21 mouse cellular contexts compared by ENCODE assay signal in the genomic region with DNA sequence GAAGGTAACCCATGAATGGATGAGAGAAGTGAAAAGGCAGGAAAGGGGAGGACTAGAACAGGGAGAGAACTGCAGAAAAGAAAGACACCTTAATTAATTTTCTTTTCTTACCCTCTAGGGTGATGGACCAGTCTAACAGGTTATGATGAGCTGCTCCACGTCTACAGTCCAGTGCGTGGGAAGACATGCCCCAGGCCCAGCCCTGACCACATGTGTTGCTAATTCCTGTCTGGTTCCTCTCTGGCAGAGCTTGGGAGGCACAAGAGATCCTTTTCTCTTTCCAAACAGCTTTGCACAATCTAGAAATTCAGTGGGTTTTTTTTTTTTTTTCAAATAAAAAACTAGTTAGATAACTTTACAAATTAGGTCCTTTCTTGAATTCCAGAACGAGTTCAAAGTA. TPM values are rescaled to one million over a fixed set of nuclear protein-coding genes. Genes with fewer than 3 reads are reported as not detected.
DNase-seq lines count a peak whose midpoint lies in the region; ATAC-seq lines count a peak whose summit lies in the region.
"Had no signal": no experiment of that assay in that cellular context is flagged by ENCODE, and none has a peak within 500 bp of the region (broad histone marks: within the 10 kb centered on the region; RNA-seq: fewer than 3 reads in every experiment).

No protein-coding gene starts in this region.

- no peaks in the 10 kb centered on the region for H3K27me3 ChIP-seq in intestine, embryonic 14.5 days (replicated peaks; ENCODE audit: control insufficient read depth, insufficient read depth, low read length)
- no peaks in the 10 kb centered on the region for H3K27me3 ChIP-seq in intestine, embryonic 16.5 days (replicated peaks; ENCODE audit: control insufficient read depth, insufficient read depth, low read length)
- H3K27me3 ChIP-seq in embryonic facial prominence, embryonic 14.5 days (replicated peaks; ENCODE audit: control insufficient read depth, insufficient read depth, low read length), result no peaks in the 10 kb centered on the region
- H3K27me3 ChIP-seq: embryonic facial prominence, embryonic 13.5 days; forebrain, embryonic 12.5 days had no signal

- no peaks in the 10 kb centered on the region for H3K36me3 ChIP-seq in intestine, embryonic 14.5 days (ENCODE audit: control insufficient read depth, insufficient read depth, low read length)
- no peaks in the 10 kb centered on the region for H3K36me3 ChIP-seq in intestine, embryonic 16.5 days (ENCODE audit: control insufficient read depth, insufficient read depth, low read length)
- H3K36me3 ChIP-seq in embryonic facial prominence, embryonic 14.5 days (ENCODE audit: control insufficient read depth, insufficient read depth, low read length), result no peaks in the 10 kb centered on the region
- H3K36me3 ChIP-seq: embryonic facial prominence, embryonic 13.5 days; forebrain, embryonic 10.5 days; forebrain, embryonic 12.5 days had no signal

- no peak overlapping the region for H3K9ac ChIP-seq in intestine, embryonic 14.5 days (ENCODE audit: low read length)
- no peak overlapping the region for H3K9ac ChIP-seq in intestine, embryonic 16.5 days (ENCODE audit: low read depth, low read length)
- no peak overlapping the region for H3K9ac ChIP-seq in embryonic facial prominence, embryonic 14.5 days (ENCODE audit: low read depth, low read length)
- H3K9ac ChIP-seq: embryonic facial prominence, embryonic 13.5 days; forebrain, embryonic 12.5 days had no signal

- H3K27ac ChIP-seq in intestine, embryonic 14.5 days (ENCODE audit: low read depth), result no peak overlapping the region
- H3K27ac ChIP-seq in intestine, embryonic 16.5 days (ENCODE audit: low read length), result no peak overlapping the region
- H3K27ac ChIP-seq in embryonic facial prominence, embryonic 14.5 days (replicated peaks; ENCODE audit: low read depth, low read length), result no peak overlapping the region
- H3K27ac ChIP-seq: embryonic facial prominence, embryonic 13.5 days; forebrain, embryonic 10.5 days; forebrain, embryonic 12.5 days had no signal

- no peak overlapping the region for H3K4me2 ChIP-seq in intestine, embryonic 14.5 days (ENCODE audit: low read length)
- H3K4me2 ChIP-seq in intestine, embryonic 16.5 days (ENCODE audit: low read depth, low read length), result no peak overlapping the region
- H3K4me2 ChIP-seq in embryonic facial prominence, embryonic 14.5 days (ENCODE audit: low read depth, low read length), result no peak overlapping the region
- H3K4me2 ChIP-seq: embryonic facial prominence, embryonic 13.5 days; forebrain, embryonic 12.5 days had no signal

- DNase-seq in intestine, embryonic 14.5 days (ENCODE audit: low spot score), result peak; percentile 42
- peak; percentile 34 for DNase-seq in embryonic facial prominence, embryonic 14.5 days (ENCODE audit: low spot score)
- DNase-seq in fat pad, adult 2 months (ENCODE audit: extremely low read depth, low read depth, low spot score), result peak; percentile 84
- DNase-seq in kidney, adult 18-20 months, result no peak
- no peak for DNase-seq in kidney, postnatal 4 days
- DNase-seq: adrenal gland, adult 2 months; adrenal gland, postnatal 10 days; adrenal gland, postnatal 25 days; cerebellum, adult 11 months; cerebellum, adult 18-20 months; cerebellum, adult 8-10 months; cerebellum, adult 9-11 months; cerebellum, postnatal 14 days; cerebellum, postnatal 36 days; embryo, embryonic 11 days had no signal

- ATAC-seq in intestine, embryonic 14.5 days (replicated peaks; ENCODE audit: low FRiP score, low TSS enrichment, low read depth), result no peak
- ATAC-seq in intestine, embryonic 16.5 days, result no peak
- ATAC-seq in embryonic facial prominence, embryonic 14.5 days (ENCODE audit: low read depth), result no peak
- ATAC-seq: forebrain, embryonic 14.5 days; forebrain, embryonic 16.5 days had no signal

- H3K9me3 ChIP-seq in intestine, embryonic 14.5 days (ENCODE audit: control insufficient read depth, low read length), result no peaks in the 10 kb centered on the region
- H3K9me3 ChIP-seq in intestine, embryonic 16.5 days (ENCODE audit: control insufficient read depth, low read length), result no peaks in the 10 kb centered on the region
- H3K9me3 ChIP-seq in embryonic facial prominence, embryonic 14.5 days (ENCODE audit: control insufficient read depth, low read length), result no peaks in the 10 kb centered on the region
- H3K9me3 ChIP-seq: embryonic facial prominence, embryonic 13.5 days; forebrain, embryonic 10.5 days; forebrain, embryonic 12.5 days had no signal

- H3K4me1 ChIP-seq in intestine, embryonic 14.5 days (replicated peaks; ENCODE audit: control insufficient read depth, insufficient read depth, low read length), result no peaks in the 10 kb centered on the region
- H3K4me1 ChIP-seq in intestine, embryonic 16.5 days (ENCODE audit: control insufficient read depth, insufficient read depth, low read length), result 0 out of 2 replicates have a peak, but pooled peaks cover under 1% of the 10 kb centered on the region
- H3K4me1 ChIP-seq in embryonic facial prominence, embryonic 14.5 days (ENCODE audit: control insufficient read depth, insufficient read depth, low read length), result peaks cover 6% of the 10 kb centered on the region
- H3K4me1 ChIP-seq: forebrain, embryonic 10.5 days; forebrain, embryonic 12.5 days had no signal

- WGBS in intestine, embryonic 14.5 days, result 51% methylated on average over 3 of the region's 3 CpGs
- WGBS in intestine, embryonic 16.5 days, result 50% methylated on average over 3 of the region's 3 CpGs
- 36% methylated on average over 3 of the region's 3 CpGs for WGBS in embryonic facial prominence, embryonic 14.5 days

- no peak overlapping the region for H3K4me3 ChIP-seq in intestine, embryonic 14.5 days (ENCODE audit: low read depth, low read length)
- H3K4me3 ChIP-seq in intestine, embryonic 16.5 days (ENCODE audit: low read length), result no peak overlapping the region
- H3K4me3 ChIP-seq in embryonic facial prominence, embryonic 14.5 days (ENCODE audit: low read depth, low read length), result no peak overlapping the region
- H3K4me3 ChIP-seq: embryonic facial prominence, embryonic 13.5 days; forebrain, embryonic 10.5 days; forebrain, embryonic 12.5 days had no signal

RNA-seq across cellular contexts. Expression of gene Tm4sf4, which starts 15.8 kb away (rescaled TPM):
- polyA plus RNA-seq in intestine, embryonic 14.5 days (2014; fragmentation: Nextera tagmentation; extraction: Ambion mirVana), result 43.0 and 53.0 TPM in 2 replicates
- polyA plus RNA-seq in intestine, embryonic 16.5 days (2015; fragmentation: Nextera tagmentation; extraction: Ambion mirVana), result 43.9 and 44.7 TPM in 2 replicates
- 0.31 TPM in 1 of 2 replicates, not detected in the other for polyA plus RNA-seq in embryonic facial prominence, embryonic 14.5 days (2014; fragmentation: Nextera tagmentation; extraction: Ambion mirVana)
- polyA plus RNA-seq: embryonic facial prominence, embryonic 13.5 days; forebrain, embryonic 10.5 days; forebrain, embryonic 12.5 days; forebrain, embryonic 16.5 days had no signal

Comparison
In these comparisons a context has a peak if more than half of its experiments do, and no peak if none do; other contexts are left out.
1. DNase-seq: peak in intestine, embryonic 14.5 days (single experiment), embryonic facial prominence, embryonic 14.5 days (single experiment) and fat pad, adult 2 months (single experiment); none in kidney, adult 18-20 months (single experiment) and kidney, postnatal 4 days (0 of 2).
2. RNA of gene Tm4sf4, which starts 15.8 kb away (polyA plus RNA-seq): 43.0 to 53.0 TPM in intestine, embryonic 14.5 days and 43.9 to 44.7 TPM in intestine, embryonic 16.5 days; 0.31 TPM in embryonic facial prominence, embryonic 14.5 days; every median in the first group is over 10 times any median in the second.